Mouse (Mus musculus): Measurements from ENCODE around the gene Xpnpep2.
A peak's percentile ranks its signal among the peaks of the same experiment; 100 is the strongest.

The Xpnpep2 gene

DNA sequence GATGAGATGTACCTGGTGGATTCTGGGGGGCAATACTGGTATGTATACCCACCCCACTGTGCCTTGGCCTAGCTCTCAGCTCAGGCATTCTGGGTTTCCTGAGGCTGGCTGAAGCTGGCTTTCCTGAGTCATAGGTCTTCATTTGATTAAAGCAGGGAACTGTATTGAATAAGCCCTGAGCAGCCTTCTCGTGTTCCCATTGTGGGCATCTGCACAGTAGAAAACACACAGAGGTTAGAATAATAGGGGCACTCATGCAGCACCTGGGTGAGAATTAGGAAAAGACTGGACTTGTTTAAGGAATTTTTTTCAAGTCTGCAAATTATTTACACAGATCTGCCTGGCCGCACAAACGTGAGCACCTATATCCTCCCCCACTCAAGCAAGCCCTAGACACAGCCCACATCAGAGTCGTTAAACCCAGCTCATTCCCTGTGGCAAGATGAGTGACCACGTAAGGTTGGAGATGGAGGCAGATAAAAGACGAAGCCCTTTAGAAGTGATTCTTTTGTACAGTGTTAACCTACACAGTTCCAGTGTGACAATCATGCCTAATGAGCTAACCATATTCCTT, 18.5 kb downstream of the Xpnpep2 start:
- no peak for DNase-seq

DNA sequence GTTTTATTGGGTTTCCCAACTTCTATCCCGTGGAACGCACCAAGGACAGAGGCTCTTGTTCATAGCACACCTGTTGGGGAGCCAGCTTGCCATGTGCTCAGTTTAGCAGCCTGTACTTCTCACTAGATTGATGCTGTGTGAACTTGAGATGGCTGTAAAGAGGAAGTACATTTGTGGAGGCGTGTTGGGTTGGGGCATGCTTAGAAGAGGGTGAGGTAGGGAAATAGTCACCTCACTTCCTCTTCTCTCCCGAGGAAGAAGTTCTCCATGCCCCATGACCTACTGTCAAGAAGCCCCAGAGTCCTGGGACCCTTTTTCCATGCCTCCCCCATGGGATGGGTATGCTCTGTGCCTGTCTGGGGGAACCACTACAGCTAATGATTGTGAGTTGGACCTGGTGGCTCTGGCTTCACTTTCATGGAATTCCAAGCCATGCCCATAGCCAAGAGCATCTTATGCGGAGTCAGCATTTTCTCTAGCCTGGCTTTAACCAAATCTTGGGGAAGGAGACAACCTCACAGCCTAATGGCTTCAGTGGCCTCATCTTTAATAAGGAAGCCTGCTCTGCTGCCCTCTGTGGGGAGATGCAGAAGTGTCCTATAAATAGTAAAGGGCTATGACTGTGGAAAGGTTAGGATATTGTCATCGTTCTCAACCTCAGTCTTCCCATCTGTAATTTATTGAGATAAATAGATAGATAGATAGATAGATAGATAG, 19.1 kb downstream of the Xpnpep2 start:
- DNase-seq, result peak; percentile 30

DNA sequence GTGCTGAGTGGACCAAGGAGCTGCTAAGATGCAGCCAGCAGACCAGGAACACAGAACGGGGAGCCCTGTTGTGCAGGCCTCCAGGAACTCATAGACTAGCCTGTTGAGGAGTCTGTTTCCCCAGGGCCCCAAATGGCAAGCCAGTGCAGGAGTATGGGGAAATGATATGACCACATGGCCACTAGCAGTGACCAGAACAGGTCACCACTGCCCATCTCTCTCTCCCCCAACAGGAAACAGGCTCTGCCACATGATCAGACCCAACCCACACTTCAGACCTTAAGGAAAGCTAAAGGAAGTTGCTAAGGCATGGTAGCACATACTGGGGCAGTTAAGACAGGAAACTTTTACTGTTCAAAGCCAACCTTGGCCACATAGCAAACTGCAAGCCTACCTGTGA, 20.6 kb downstream of the Xpnpep2 start:
- DNase-seq, result no peak

DNA sequence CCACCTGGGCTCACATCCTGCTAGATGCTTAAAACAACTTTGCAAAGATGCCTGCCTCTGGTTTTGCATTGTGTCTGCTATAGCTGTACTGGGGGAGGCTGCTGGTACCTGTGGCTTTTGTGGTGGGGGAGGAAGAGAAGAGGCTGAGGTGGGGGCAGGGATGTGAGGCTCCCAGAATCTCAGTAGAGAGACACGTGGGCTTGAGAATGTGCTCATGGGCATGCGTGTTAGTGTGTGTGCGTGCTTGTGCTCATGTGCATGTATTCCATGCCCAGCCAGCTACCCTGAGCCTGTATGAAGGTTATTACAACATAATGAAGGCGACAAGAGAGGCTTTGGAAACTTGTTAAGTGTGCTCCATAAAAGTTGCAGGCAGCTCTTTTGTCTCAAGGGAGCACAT, 28.4 kb downstream of the Xpnpep2 start:
- DNase-seq, result peak; percentile 87

DNA sequence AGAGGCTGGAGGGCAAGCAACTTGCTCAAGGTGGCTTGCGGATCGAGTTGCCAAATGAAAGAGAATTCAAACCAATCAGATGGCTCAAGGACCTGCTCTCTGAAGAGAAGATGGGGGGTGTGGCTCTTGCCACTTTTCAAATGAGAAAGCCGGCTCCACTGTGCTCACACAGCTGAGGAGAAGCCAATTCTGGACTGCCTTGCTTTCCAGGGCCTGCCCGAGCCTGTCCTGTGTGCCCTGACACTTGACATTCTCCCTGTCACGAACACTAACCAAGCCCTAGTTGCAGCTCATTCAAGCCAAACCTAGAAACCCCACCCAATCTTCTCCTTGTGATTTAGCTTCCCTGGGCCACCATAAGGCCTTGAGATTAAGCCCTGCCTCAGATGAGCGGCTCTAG, 29.5 kb downstream of the Xpnpep2 start:
- DNase-seq, result peak; percentile 62

DNA sequence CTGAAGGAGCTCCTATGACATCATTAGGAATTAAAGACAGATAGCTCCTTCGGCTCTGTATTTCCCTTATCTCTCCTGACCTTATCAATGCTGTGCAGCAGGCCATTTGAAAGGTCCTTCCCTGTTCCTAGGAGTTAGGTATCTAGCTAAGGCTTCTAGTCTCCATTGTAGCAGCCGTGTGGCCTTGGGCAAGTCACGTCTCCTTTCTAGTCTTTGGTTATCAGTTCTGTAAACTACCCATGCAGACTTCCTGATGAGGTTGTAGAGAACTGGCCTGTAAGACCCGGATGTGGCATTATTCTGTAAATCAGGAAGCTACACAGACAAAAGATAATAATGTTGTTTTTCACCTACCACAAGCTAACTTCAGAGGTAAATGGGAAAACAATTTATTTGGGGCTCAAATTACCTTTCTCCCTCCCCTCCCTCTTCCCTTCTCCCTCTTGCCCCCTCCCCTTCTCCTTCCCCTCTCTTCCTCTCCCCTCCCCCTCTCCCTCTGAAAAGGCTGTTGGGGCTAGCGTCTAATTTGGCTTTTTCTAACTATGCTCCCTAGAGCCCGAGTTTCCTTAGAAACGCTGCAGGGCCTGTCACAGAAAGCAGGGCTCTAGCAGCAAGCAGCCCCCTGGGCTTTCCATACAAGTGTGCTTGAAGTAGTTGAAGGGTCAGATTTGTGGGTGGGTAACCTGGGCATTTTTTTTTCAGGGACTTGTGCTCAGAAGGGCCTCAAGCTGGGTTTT, 30.2 kb downstream of the Xpnpep2 start:
- DNase-seq, result peak; percentile 20

DNA sequence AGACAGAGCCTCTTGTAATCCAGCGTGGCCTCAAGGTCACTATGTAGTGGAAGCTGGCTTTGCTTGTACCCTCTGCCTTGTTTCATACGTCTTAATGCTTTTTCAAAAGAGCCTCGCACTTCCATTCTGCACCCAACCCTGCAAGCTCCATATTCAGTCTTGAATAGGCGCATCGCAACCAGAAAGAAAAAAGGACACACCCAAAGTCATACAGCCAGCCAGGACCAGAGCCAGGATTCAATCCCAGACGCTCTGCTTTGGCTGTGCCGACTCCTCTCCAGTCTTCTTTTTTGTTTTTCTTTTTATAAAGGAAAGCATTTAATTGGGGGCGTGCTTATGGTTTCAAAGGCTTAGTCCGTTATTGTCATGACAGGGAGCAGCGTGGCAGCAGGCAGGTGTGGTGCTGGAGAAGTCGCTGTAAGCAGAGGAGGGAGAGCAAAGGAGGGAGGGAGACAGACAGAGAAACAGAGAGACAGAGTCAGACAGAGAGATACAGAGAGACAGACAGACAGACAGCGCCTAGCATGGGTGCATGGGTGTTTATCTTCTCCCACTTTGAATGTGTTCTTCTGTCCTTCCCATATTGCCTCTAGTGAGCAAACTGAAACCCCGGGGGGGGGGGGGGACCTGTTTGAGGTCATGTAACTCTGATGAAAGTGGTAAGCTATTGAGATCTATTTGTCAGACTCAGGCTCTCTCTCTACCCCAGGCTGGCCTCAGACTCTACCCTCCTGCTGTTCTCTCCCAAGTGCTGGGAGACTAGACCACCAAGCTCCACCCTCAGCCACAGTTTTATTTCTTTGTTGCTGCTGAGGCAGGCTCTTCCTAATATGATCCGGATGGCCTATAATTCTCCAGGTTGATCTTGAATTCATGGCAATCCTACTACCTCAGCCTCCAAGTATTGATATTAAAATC, 31.1 kb downstream of the Xpnpep2 start:
- DNase-seq, result peak; percentile 62

DNA sequence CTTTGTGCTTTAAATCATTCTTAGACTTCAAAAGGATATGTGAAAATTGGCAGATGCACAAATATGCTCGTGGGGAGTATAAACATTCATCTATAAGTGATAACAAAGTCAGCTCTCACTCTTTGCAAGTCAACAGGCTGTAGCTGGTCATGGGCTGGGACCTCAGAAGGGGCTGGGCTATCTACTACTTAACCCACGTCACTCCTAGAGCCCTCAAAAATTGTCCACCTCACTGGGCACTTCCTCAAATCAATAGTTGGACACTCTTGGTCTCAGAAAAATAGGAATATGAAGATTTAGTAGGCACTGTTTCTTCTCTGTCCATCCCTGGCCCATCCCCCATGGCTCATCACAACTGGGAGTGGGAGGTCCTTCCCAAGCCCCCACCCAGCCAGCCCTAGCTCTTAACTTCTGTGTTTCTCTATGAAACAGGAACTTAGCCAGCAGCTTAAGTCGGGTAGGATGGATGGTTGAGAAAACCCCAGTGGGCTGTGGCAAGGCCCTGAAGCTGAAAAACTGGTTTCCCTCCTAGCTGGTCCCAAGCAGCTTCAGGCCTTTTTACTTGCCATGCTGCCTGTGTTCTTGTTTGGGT, 31.9 kb downstream of the Xpnpep2 start:
- peak; percentile 51 for DNase-seq

DNA sequence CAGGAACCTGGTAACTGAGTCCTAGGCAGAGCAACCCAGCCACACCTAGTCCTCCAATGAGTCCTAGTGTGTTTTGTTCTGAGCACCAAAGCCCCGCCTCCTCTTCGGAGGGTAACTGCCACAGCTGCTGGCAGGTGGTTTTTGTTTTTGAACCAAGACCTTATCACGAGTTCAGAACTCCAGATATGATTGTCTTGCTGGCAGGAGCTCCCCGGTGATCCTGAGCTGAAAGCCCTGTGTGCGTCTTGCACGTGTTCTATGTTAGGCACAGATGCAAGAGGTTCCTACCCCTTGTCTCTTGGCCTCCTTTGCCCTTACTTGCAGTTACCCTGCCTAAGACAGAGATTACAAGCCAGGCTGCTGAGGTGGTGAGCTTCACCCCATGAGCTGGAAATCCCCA, 33.0 kb downstream of the Xpnpep2 start:
- DNase-seq, result peak; percentile 84

DNA sequence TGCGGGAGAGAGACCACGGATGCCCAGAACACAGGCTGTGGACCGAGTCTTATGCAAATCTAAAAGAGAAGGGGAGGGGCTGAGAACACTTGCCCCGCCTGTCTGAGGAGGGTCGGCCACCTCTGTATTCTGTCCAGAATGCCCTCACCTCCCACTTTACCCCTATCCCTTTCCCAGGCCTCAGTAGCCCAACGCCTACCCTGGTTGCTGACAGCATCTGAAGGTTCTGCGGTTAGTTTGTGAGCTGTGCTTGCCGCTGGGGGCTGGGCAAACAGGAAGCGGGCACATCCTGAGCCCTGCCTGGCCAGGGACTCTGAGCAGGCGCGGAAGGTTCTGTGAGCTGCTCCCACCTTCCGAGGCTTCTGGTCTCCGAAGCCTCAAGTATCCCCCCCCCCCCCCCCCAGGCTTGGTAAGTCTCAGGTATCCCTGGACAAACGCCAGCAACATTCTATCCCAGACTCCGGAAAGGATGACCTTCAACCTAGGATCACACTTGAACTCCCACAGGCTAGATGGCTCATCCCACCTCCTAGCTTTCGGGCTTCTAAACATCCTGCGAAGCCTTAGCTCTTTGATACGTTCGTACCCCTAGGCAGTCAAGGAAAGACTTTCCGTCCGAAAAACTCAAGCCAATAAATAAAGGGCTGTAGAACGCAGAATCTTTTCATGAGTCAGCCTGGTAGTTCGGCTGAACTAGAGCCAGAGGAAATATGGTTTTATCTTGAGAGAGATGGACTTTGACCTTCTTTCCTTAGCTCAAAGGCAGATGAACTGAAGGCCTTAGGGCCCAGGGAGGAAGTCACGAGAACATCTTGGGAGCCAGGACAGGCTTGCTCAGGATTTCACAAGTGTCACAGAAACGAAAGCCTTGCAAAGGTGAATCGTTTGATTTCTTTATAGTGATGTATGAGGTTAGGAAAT, 35.1 kb downstream of the Xpnpep2 start:
- peak; percentile 85 for DNase-seq

DNA sequence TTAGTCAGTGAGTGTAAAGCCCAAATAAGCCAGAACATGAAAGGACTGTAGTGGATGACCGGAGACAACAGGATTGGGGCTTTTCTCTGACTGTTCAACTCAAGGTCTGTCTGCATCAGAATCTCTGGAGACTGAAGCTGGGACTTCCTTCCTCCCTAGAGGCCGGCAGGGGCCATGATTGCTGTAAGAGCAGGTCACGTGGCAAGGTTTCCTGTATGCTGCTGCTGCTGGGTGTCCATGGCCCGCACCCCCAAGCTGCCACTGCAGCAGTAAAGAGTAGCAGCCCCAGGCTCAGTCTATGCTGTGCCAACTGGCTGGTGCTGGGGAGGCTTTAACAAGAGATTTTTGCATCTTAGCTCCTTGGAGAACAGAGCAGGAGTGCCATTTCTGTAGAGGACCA, 37.7 kb downstream of the Xpnpep2 start, which contains the start of gene Sash3:
Gene Sash3 (plus strand): TSS at position 175 of the 400 bp plus-strand sequence.
- peak; percentile 83 for DNase-seq

DNA sequence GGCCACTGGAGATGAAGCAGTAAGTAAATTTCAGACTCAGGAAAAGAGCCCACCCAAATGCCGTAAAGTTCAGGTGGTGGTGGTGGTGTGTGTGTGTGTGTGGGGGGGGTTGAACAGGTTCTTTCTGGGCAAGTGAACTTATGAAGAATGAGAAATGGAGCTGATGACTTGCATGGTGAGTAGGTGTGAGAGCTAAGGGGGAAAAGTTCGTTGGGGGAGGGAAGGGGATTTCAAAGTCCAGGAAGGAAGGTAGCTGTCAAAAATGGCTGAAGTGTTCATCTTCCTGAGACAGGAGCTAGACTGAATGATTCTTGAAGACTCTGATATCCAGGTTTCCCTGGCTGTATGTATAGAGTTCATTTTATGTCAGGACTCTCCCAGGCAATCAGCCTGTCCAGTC, 38.7 kb downstream of the Xpnpep2 start:
- DNase-seq, result peak; percentile 32

DNA sequence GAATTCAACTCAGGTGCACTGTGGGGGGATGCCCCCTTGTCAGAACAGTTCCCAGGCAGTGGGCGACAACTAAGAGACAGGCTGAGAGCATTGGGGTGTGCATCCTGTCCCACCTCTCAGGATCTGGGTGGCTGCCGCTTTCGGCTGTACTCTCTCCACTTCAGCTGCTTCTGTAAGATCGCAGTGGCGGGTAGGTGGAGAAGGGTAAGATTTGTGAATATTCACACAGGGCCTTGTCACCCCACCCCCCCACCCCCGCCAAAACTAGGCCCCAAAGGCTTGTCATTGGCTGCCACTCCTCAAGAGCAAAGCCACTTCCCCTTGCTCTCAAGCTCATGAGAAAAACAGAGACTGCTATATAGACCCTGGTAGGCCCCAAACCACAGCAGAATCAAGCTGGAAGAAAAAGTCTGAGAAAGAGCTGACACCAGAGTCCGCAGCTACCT, 39.2 kb downstream of the Xpnpep2 start:
- peak; percentile 78 for DNase-seq

DNA sequence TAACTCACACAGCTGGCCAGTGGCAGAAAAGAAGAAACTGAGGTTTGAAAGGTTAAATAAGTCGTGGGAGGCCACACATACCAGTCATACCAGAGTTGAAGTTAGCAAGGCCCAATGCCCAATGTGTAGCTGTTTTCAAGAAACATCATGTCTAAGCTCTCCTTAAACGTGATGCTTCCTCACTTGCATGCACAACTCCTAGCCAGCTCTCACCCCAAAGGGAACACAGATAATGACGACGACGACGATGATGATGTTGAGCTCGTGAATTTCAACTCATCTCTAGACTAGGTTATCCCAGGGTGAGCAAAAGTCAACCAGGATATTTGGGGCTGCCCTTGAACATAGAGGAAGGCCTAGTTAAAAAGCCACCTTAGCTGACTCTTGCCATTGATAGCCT, 43.6 kb downstream of the Xpnpep2 start:
- no peak for DNase-seq

DNA sequence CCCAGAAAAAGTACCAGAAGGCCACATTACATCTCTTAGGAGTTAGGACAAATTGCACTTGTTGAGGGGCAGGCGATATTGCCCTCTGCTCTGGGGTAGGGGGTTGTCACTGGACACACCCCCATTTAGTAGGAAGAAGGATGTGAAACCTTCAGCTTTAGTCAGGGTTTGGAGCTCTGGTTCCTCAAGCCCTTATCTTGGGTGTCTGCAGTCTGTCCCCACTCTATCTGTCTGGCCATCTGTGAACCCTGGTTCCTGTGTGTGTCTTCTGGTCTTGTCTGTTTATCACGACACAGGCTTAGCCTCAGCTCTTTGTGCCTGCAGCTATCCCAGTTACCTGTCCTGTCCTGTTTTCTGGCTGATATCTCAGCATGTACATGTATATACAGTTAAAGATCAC, 44.9 kb downstream of the Xpnpep2 start:
- DNase-seq, result no peak

DNA sequence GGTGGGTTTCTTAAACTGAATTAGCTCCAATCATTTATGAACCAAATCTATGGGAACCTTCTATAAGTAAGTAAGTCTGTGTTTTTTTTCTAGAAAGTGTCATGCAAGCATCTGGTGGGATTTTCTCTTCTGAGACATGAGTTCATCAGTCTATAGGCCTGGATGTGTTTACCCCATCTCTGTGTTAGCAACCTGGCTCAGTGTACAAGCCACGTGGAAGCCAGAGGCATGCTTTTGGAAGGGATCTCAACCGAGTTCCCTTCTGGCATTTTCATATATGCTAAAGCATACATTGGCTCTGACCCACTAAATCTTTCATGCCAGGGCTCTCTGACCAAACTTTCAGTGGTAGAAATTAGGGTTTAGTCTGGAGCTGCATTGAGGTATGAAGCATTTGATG, 45.4 kb downstream of the Xpnpep2 start:
- DNase-seq, result no peak

DNA sequence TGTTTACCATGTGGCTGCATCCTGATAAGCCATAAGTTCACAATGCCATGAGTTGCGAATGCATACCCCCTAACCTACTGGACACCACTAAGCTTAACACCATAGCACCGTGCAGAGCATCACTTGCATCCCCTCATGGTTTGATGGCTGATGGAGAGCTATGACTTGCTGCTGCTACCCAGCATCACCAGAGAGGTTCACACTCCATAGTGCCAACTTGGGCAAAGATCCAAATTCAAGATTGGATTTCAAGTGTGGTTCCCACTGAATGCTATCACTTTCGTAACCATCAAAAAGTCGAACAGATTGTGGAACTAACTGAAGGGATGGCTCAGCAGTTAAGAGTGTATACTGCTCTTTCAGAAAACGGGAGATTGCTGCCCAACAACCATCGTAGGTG, 47.0 kb downstream of the Xpnpep2 start:
- no peak for DNase-seq

DNA sequence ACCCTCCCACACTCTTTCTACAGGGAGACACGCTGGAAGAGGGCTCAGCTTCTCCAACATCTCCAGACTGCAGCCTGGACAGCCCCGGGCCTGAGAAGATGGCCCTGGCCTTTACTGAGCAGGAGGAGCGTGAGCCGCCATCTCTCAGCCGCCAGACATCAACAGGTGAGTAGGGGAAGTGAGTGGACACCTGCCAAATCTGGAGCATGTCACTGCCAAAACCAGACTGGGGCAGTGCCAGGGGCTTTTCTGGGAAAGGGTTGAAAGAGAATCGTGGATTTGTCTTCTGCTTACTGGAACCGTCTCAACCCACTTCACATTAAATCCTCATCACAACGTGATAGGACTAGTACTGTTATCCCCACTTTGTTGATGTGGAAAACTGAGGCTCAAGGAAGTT, 48.9 kb downstream of the Xpnpep2 start:
- DNase-seq, result no peak

DNA sequence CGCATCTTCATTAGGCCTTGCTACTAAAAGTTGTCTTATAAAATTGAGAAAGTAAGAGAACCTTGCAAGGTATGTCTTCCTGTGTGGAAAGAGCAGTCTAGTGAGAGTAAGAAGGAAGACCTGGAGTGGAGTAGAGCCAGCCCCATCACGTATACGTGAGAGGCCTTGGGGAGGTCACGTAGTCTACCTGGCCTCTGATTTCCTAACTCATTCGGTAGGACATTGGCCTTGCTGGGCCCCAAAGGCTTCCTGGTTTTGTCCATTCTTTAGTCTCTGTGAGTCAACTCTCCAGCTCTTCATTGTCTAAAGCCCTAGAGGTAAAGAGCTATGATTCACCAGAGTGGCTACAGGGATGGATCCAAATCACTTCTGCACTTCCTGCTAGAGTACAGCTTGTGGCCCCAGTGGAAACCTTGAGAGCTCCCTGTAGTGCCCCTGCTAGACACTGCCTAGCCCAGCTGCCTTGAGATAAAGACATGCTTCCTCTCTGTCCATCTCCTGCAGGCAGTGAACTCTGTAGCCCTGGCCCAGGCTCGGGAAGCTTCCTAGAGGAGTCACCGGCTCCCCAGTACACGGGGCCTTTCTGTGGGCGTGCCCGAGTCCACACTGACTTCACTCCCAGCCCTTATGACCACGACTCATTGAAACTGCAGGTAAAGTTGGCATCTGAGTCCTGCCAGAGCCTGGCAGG, 49.8 kb downstream of the Xpnpep2 start:
- no peak for DNase-seq

DNA sequence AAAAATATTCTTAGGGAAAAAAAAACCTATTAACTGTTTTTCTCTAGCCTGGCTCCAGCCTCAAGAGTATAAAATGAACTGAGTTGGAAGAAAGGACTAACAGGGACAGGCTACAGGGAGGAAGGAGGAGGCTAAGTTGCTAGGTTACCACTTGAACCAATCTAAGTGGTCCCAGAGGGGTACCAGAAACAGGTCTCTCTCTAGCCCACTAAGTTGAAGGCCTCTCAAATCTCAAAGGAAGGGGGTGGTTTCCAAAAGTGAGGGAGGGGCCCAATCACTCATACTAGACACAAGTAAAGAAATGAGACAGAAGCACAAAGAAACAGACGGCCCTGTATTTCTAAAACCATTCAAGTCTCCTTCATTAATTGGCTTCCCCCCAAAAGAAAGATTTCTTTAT, 61.4 kb downstream of the Xpnpep2 start:
- no peak for DNase-seq

DNA sequence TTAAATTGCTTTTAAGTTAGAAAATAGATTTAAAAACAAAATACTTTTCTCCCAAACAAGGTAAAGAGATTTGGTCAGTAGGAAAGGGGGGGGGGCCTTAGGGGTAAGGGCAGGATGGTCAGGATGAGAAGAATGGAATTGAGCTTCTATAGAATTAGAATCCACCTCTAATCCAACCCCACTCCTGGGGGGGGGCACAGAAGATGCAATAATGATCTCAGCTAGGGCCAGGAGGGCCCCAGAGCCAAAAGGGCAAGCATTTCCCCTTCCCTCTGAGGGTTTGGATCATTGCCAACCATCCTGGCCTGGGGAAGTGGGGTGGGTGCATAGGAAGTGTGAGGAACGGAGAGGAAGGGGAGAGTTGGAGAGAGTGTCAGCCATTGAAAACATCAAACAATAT, 61.8 kb downstream of the Xpnpep2 start:
- no peak for DNase-seq

All from thymus, postnatal 14 days (tissue).